Mouse (Mus musculus) G1E (cell line): ENCODE results near the gene Prnd.

Source experiments
- CTCF ChIP-seq: IDR thresholded peaks from 2 replicates; pipeline ENCODE4 v1.5.1; 2012; ENCODE audit warnings: low read depth, low read length, inconsistent platforms, mixed read lengths
- GATA1 ChIP-seq: IDR thresholded peaks from 2 replicates; pipeline ENCODE4 v1.6.1; 2012; ENCODE audit warnings: borderline replicate concordance, low read length, inconsistent platforms, mixed read lengths
- GATA2 ChIP-seq: IDR thresholded peaks from 2 replicates; pipeline ENCODE4 v1.6.1; 2012; ENCODE audit warnings: low read depth, low read length, inconsistent platforms, borderline replicate concordance
- TAL1 ChIP-seq: conservative IDR thresholded peaks from 2 replicates; pipeline ENCODE4 v1.6.1; 2012; ENCODE audit warnings: low read depth, low read length, inconsistent platforms, mixed read lengths

GRCm38 (mm10) chr2:131970597-131970996 is 19.9 kb downstream of the Prnd start:
- TF ChIP-seq CTCF (no peak), GATA1 (no peak), GATA2 (no peak), TAL1 (no peak)
